Mouse (Mus musculus): Measurements from ENCODE around the gene Crnkl1. TPM values are rescaled to one million over a fixed set of nuclear protein-coding genes. Genes with fewer than 3 reads are reported as not detected.

Crnkl1 gene
- total RNA-seq, 2 experiments from 2014 or later = 13.3 to 18.0 TPM

DNA sequence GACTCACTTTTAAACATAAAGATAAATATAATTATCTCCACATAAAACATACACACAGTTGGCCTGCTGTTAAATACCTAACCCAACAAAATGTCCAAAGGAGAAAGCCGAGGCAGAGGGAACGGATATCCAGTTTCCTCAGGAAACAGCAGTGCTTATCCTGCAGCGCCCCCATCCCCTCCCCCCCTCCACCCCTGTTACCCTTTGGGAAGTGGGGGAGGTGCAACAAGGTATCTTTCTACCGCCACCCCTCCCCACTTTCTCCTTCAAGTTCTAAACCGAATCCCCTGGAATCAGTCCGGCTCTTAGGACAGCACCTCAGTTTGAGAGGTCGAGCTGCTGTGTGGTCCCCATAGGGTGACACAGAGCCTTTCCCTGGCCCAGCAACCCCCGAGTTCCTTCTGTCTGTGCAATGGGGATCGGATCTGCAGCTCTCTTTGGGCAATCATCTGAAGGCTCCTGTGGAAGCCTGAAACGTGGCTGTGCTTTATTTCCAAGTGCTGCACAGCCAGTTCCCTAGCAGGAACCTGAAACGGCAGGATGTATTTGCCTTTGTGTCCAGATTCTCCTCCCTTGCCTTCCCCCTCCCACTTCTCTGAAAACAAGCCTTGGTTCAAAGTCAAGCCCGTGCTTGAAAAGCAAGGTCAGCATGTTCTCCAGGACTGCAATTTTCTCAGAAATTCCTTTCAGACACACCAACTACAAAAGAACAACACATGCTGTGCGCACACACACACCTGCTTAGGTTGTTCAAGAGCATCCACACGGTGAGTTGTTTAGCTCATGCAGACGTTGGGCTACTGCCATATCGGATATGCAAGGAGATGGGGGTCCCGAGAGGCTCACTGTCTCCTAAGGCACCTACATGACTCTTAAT is 50.5 kb downstream of the Crnkl1 start:
- intact Hi-C loops (cut with DNase I) = loop anchor here (2.0 to 5.0 kb wide), 3 partner anchors 21 to 182 kb away; no protein-coding TSS in a partner anchor
- Histone ChIP-seq H3K4me3 (peak overlapping the region; percentile 45), H3K27ac (peak overlapping the region; percentile 92)
- DNase-seq = no peak
- TF ChIP-seq CTCF (IDR thresholded peaks at IDR 0.05) = no peak

DNA sequence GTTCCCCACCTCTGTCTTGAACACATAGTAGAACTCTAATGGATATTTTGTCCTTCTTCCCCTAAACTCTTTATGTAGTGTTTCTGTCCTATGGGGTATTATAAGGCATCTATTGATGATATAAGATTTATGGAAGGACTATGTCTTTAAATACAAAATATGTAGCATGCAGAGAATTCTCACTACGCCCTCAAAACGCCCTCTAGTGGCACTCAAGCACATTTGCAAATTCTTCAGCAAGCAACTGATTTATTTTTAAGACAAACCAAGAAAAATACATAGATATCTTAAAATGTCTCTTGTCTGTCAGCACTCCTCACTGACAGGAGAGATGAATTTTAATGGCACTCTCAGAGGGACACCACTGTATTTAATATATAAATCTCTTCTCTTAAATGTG is 52.4 kb downstream of the Crnkl1 start:
- peak; percentile 80 for TF ChIP-seq CTCF (IDR thresholded peaks at IDR 0.05)
- intact Hi-C loops (cut with DNase I) = loop anchor here (5.0 kb wide), 2 partner anchors 60 to 180 kb away; no protein-coding TSS in a partner anchor
- Histone ChIP-seq H3K4me3 (no peak overlapping the region), H3K27ac (peak overlapping the region; percentile 92; the same call in 1 of the 2 replicates)
- no peak for DNase-seq

DNA sequence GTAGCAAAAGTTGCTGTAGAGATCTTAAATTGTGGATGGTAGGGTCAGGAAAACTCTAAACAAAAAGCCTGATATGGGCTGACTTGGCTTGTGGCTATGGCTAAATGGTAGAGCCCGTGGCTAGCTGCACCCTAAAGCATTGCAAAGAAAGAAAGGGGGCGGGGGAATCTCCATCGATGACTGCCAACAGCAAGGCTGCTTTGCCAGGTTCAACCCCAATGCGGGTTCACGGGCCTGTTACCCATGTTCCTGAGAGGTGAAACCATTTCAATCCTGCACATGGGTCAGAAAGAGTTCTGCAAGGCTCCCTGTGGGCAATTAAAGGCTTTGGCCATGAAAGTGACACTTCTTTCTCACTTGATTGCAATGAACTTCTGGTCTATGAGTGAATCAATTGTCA is 52.9 kb downstream of the Crnkl1 start:
- Histone ChIP-seq H3K4me3 (no peak overlapping the region), H3K27ac (peak overlapping the region; percentile 82)
- intact Hi-C loops (cut with DNase I) = loop anchor here (5.0 kb wide), 2 partner anchors 60 to 180 kb away; no protein-coding TSS in a partner anchor
- no peak for DNase-seq
- no peak for TF ChIP-seq CTCF (IDR thresholded peaks at IDR 0.05)

DNA sequence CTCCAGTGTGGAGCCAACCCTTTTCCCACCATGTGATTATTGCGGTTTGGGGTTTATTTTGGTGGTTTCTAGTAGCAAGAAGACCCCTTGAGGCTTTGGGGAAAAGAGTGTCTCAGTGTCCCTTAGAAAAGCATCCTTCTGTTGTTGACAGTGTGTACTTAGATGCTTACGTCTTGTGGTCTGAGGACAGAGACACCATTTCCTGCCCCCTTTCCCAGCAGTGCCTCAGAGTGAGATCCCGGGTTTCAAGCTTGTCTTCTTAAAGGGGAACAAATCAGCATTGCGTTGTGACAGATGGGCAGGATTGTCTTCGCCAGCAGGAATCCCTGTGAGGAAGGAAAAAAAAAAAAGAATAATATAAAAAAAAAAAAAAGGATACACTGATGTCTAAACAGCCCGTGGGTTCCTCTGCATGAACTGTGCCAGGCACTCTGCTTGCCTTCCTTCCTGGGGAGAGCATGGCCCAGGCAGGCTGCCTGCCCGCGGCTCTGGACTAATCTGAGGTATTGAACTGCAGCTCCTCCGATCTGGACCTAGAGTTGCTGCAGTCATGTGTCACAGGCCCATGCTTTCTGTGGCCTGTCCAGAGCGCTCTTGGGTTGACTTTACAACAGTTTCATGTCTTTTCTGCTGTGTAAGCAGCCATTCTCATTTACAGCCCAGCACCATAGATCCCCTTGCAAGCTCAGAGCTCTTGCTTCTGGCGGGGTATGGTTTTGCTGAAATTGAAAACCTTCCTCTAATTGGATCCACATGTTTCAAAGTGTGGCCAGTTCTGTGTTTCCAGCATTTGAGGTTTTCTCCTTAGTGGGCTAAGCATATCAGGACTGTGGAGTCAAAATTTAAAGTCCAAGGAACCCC is 53.7 kb downstream of the Crnkl1 start:
- Histone ChIP-seq H3K27ac (peak overlapping the region; percentile 82), H3K4me3 (peak overlapping the region; percentile 21)
- peak; percentile 57 for DNase-seq
- intact Hi-C loops (cut with DNase I) = loop anchor here (5.0 kb wide), 2 partner anchors 59 to 179 kb away; no protein-coding TSS in a partner anchor
- no peak for TF ChIP-seq CTCF (IDR thresholded peaks at IDR 0.05)

DNA sequence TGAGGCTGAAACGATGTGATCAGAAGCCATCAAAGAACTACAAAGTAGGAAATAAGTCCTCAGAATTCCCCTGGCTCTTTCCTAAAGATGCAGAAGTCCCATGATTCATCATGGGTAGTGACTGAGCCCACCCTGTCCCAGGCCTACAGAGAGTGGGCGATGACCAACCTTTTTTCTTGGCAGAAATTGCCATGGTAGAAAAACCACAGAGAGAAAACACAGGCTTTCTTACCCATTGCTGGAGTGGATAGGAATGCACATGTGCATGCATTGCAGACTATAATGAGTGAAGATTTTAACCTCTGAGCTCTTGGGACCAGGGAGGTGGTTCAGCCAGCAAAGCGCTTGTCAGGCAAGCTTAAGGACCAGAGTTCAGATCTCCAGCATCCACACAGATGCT is 57.6 kb downstream of the Crnkl1 start:
- no peak for TF ChIP-seq CTCF (IDR thresholded peaks at IDR 0.05)
- H3K27ac ChIP-seq = no peak overlapping the region
- no peak for DNase-seq
- intact Hi-C loops (cut with DNase I) = no loop called here
- H3K4me3 ChIP-seq = no peak overlapping the region

DNA sequence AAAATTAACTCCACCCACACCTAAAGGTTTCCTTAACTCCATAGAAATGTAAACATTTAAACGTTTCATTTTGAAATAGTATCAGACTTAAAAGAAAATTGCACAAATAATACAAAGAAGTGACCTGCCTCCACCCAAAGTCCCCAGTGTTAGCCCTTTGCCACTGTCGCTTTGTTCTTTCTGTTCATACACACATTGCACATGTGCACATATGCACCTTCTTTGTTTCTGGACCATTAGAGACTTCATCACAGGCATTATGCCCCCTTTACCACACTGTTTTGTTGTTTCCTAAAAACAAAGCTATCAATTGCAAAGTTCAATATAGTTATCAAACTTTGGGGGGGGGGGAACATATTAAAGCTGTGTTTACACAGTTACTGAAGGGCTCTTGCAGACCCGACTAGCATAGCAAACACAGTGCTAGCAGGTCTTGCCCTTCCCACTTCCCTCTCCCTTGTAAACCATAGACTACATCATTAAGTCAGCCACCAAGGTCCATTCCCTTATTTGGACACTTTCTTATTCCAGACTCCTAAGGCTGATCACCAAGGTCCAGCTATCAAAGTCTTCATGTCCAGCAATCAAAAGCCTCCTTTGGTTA is 59.8 kb downstream of the Crnkl1 start:
- intact Hi-C loops (cut with DNase I) = no loop called here
- H3K4me3 ChIP-seq = no peak overlapping the region
- no peak overlapping the region for H3K27ac ChIP-seq
- TF ChIP-seq CTCF (IDR thresholded peaks at IDR 0.05) = no peak
- no peak for DNase-seq

DNA sequence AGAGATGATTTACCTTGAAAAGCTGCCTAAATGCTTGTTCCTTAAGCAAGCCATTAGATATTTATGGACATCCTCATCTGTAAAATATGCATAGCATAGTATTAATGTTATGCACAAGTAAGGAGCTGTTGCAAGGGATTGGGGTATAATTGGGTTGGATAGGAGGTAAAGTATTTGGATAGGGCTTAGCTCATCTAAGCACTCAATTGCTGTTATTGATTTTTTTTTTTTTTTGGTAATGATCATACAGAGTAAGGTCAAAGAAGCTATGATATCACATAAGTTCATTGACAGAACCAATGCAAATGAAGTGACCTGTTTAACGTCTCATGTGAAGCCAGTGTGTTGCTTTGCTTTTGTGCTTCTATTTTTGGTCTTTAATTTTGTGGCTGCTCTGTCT is 60.9 kb downstream of the Crnkl1 start:
- H3K27ac ChIP-seq = no peak overlapping the region
- no peak for DNase-seq
- TF ChIP-seq CTCF (IDR thresholded peaks at IDR 0.05) = no peak
- intact Hi-C loops (cut with DNase I) = no loop called here
- no peak overlapping the region for H3K4me3 ChIP-seq

DNA sequence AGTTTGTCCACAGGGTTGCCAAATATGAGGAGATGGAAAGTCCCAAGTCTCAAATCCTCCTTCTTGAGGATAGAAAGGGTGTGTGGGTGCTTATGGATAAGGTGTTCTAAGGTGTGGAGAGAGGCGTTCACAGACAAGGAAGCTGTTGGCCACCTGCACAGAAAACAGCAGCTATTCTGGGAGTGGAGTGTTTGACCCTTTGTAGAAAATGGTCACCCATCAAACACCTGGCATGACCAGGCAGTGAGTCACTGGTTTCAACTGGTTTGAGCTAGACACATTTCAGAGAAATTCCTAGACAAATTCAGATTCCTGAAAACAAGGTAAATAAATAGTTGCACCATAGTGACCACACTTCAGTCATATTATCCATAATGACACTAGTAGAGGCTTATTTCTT is 62.7 kb downstream of the Crnkl1 start:
- DNase-seq = no peak
- peak overlapping the region; percentile 8; the same call in 1 of the 2 replicates for H3K27ac ChIP-seq
- intact Hi-C loops (cut with DNase I) = no loop called here
- no peak for TF ChIP-seq CTCF (IDR thresholded peaks at IDR 0.05)
- H3K4me3 ChIP-seq = no peak overlapping the region

DNA sequence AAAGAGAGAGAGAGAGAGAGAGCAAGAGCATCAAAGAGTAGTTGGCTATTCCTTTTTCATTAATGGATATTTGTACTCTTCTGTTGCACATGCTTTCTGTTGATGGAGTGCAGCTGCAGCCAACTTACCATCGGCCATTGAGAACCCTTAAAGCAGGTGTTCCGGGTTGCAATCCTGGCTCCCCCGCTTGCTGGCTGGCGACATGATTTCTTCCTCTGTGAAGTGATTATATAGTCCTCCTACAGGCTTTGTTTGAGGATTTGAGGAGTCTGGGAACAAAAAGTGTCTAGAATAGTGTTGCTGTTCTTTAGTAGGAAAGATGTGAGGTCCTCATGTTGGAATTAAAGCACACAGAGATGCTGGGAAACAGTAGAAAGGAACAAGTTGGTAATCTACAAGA is 63.5 kb downstream of the Crnkl1 start:
- H3K27ac ChIP-seq = 0 out of 2 replicates have a peak overlapping the region, but pooled peaks have one; percentile 8
- TF ChIP-seq CTCF (IDR thresholded peaks at IDR 0.05) = no peak
- H3K4me3 ChIP-seq = no peak overlapping the region
- intact Hi-C loops (cut with DNase I) = no loop called here
- no peak for DNase-seq

Small RNAs within 50 kb of the gene (microRNA-seq; reads per million reads assigned to microRNA genes)
- not detected for gene Gm25026

Other genes with a start within 250 kb of the Crnkl1 start
- gene Naa20, start 32.9 kb downstream of the Crnkl1 start, total RNA-seq (2021) = 10 to 100 TPM; 53.5 to 69.1 TPM
- not detected for gene Cfap61, start 230 bp downstream of the Crnkl1 start, total RNA-seq (2021)

All from gastrocnemius, adult 2 months (tissue).